Mouse (Mus musculus) skeletal muscle tissue, adult 2 months (tissue): ENCODE data around the gene Nrn1l.

Experiments
- DNase-seq: peaks from one replicate; pipeline ENCODE4 v3.0.0-alpha.2; 2012; ENCODE audit warnings: low read depth, low spot score

Nrn1l gene

DNA sequence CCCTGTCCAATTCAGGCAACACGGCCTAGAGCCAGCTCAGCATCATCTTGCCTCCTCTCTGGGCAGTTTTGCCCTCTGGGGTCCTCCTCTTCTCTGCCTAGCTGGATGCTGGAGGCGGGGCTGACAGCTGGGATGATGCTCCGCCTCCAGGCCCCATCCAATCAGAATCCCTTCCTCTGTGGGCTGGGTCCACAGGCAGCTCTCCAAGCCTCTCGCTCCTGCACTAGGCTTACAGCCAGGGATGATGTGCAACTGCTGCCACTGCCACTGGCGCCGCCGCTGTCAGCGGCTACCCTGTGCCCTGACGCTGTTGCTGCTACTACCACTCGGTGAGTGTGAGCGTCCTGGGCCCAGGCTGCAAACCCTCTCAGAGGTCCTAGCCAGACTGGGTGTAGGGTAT lies at the start of gene Nrn1l:
Gene Nrn1l (plus strand): TSS at position 229 of the 400 bp plus-strand sequence.
- DNase-seq = peak; percentile 42

DNA sequence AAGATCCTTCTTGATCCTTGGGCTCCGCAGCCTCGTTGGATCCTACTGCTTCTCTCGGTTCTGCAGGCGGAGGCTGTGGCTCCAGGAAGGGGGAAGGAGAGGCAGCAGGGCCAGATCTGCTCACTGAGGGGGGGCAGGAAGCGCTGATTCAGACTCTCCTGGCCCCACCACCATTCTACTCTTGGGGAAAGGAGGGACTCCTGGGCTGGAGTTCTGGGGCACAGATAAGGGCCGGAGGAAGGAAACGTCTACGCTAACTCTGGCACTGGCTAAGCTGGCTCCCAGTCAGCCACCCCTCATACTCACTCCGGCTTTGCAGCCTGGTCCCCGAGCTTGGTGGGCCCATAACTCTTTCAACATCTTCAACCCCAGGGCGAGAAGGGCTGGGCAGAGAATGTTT lies 46.7 kb upstream of the Nrn1l start:
- no peak for DNase-seq

DNA sequence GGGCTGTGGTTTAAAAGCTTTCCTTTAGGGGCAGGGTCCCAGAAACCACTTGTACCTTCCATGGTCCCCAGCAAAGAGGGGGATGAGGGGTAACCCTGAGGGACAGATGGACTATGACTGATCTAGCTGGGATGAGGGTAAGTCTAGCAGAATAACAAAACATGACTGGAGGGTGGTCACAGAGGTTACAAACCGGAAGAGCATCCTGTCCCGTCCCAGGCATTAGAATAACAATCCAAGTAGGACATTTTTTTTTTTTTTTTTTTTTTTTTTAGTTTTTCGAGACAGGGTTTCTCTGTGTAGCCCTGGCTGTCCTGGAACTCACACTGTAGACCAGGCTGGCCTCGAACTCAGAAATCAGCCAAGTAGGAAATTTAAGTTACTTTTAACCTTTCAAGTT lies 43.4 kb upstream of the Nrn1l start:
- DNase-seq = no peak

DNA sequence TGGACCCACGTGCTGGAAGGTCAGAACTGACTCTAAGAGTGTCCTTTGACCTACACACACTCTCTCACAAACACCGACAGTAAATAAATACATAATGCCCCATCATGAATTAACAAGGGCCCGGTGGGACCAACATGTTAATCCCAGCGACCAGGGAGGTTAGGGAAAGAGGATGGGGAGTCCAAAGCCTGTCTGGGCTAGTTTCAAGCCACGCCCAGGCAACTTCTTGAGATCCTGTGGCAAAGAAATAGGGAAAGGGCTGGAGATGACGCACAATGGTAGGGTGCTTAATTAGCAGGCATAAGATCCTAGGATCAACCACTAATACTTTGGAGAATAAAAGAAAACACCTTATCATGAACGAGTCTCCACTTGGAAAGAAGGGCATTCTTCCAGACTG lies 42.8 kb upstream of the Nrn1l start:
- no peak for DNase-seq

DNA sequence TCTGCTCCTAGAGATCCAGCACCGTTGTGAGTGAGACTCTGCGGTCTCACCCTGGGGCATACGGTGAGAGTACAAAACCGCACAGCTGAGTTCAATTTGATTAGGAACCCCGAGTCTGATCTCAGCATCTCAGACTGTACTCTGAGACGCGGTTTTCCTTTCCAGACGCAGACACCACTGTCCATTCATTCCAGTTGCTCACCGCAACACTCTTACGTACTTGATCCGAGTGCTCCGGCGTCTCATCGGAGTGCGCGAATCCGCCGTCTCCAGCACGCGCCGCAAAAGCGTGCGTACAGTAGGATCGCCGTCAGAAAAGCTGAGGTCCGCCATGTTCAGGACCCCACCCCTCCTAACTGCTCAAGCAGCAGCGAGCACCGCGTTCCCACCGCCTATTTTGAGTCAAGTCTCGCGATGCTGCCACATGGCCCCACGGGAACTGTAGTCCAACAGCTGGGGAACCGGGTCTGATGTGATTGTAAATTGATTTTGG lies 41.7 kb upstream of the Nrn1l start:
- DNase-seq = peak; percentile 80

DNA sequence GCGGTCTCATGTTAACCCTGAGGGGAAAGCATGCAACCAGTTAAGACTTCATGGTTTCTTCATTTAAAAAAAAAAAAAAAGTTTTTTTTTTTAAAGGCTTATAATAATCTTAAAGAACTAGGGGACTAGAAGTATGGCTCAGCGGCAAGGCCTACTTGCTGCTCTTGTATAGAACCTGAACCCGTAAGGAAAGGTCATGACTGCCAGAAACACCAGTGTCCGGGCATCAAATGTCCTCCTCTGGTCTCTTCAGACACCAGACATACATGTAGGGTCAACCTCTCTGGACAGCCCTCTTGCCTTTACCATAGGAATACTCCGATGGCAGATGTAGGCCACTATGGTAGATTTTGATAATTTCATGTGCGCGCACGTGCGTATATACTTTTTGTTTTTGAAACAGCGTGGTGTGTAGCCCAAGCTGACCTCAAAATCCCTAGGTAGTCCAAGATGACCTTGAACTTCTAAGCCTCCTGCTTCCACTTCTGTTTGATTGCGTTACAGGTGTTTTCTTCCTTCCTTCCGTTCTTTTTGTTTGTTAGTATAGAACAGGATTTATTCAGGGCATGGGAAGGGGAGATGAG lies 41.1 kb upstream of the Nrn1l start:
- DNase-seq = no peak

DNA sequence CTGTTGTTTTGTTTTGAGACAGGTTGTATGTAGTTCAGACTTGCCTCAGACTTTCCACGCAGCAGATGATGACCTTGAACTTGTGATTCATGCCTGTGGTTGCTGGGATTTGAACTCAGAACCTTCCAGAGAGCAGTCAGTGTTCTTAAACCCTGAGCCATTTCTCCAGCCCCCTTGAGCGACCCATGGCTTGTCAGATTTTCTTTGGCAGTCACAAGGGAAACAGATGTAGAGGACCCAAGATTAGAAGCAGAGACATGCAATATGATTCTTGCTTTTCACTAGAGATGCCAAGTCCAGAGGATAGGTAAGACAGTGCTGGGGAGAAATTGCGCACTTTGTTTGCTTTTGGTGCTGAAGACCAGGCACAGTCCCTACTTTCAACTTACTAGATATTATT lies 40.2 kb upstream of the Nrn1l start, which contains the start of gene Cenpt:
Gene Cenpt (minus strand): TSS at position 101 of the 400 bp plus-strand sequence.
- no peak for DNase-seq

DNA sequence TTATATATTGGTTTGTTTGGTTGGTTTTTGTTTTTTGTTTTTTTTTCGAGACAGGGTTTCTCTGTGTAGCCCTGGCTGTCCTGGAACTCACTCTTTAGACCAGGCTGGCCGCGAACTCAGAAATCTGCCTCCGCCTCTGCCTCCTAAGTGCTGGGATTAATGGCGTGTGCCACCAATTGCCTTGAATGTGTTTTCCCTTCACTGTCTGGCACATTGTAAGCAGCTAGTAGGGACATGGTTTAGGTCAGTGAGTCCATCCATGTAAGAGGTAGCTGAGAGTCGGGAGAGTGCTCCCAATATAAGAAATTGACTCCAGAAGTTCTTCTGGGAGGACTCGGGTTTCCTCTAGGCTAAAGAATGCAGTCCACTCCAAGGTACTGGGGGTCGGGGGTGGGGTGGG lies 39.1 kb upstream of the Nrn1l start:
- DNase-seq = no peak

DNA sequence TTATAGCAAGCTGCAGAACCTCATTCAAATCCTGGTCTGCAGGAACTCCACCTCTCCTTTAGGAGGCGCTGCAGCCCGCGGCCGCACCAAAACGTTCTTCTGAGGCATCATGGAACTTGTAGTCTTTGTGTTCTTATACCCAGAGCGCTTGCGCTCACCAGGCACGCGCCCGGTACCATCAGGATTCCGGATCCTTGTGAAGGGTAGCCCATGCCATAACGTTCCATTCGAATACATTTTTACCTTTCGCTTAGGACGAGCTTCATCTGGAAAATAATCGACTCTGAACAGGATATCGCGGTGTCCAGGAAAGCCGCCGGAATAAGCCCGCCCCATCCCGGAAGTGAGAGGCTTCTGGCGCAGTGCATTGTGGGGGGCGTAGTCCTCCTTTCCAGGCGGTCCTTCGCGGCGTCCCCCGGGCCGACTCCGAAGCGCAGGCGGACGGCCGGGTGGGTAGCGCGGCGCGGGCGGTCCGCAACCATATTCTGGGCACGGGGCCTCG lies 38.6 kb upstream of the Nrn1l start, which contains the start of gene Thap11:
Gene Thap11 (plus strand): TSS at position 418 of the 502 bp plus-strand sequence.
- DNase-seq = peak; percentile 82

DNA sequence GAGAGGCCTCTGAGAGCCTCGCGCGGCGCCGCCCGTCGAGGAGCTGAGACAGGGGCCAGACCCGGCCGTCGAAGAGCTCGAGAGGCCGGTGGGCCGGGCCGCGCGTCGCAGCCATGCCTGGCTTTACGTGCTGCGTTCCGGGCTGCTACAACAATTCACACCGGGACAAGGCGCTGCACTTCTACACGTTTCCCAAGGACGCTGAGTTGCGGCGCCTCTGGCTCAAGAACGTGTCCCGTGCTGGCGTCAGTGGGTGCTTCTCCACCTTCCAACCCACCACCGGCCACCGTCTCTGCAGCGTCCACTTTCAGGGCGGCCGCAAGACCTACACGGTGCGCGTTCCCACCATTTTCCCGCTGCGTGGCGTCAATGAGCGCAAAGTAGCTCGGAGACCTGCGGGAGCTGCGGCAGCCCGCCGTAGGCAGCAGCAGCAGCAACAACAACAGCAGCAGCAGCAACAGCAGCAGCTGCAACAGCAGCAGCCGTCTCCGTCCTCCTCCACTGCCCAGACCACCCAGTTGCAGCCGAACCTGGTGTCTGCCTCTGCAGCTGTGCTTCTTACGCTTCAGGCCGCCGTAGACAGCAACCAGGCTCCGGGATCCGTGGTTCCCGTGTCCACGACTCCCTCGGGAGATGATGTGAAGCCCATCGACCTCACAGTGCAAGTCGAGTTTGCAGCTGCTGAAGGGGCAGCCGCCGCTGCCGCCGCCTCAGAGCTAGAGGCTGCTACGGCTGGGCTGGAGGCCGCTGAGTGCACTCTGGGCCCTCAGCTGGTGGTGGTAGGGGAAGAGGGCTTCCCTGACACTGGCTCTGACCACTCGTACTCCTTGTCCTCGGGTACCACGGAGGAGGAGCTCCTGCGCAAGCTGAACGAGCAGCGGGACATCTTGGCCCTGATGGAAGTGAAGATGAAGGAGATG lies 37.9 kb upstream of the Nrn1l start:
- peak; percentile 32 for DNase-seq

DNA sequence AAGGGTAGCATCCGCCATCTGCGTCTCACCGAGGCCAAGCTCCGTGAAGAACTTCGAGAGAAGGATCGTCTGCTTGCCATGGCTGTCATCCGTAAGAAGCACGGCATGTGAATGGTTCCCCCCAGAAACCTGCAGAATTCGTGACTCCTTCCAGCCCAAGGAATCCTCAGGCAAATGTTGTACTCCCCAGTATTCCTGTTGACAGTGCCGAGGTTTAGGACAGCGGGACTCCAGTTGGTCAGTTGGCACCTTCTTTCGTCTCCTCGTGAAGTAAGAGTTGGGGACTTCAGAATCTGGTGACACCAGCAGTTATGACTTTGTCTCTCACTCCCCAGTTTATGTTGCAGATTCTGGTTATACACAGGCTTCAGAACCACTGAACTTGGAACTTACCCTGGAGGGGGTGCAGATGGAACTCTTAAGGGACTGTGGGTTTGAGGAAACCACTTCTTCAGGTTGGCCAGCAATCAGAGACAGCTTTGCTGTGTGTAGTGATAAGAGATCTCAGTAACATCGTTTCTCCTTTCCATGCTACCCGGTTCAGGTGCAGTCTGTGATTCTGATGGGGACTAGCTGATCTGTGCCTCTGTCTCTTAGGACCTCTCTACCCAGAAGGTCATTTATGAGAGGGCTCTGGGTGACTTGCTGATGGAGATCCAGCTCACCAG lies 37.1 kb upstream of the Nrn1l start:
- DNase-seq = no peak

DNA sequence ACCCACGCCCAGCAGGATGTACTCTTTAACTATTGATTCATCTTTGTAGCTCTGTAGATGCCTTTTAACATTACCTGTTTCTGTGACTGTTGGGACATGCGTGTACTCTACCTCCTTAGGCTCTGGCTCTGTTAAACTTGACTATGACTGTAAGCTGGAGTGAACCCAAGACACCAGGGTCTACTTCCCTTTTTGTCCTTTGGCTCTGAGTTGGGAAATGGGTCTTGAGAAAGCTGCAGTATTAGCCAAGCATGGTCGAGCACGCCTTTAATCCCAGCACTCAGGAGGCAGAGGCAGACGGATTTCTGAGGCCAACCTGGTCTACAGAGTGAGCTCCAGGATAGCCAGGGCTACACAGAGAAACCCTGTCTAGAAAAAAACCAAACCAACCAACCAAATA lies 34.9 kb upstream of the Nrn1l start:
- no peak for DNase-seq

DNA sequence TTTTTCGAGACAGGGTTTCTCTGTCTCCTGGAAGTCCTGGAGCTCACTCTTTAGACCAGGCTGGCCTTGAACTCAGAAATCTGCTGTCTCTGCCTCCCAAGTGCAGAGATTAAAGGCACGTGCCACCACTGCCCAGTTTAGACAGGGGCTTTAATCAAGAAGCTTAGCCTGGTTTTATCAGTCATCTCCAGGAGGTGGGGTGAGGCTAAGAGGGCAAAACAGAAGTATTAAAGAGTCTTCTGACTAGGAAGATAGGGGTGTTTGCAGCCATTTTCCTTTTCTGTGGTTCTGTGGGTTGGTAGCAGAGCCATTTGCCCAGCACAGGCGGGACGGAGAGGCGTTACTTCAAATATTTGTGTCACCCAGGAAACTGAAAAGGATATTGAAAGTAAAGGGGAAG lies 34.1 kb upstream of the Nrn1l start:
- no peak for DNase-seq

DNA sequence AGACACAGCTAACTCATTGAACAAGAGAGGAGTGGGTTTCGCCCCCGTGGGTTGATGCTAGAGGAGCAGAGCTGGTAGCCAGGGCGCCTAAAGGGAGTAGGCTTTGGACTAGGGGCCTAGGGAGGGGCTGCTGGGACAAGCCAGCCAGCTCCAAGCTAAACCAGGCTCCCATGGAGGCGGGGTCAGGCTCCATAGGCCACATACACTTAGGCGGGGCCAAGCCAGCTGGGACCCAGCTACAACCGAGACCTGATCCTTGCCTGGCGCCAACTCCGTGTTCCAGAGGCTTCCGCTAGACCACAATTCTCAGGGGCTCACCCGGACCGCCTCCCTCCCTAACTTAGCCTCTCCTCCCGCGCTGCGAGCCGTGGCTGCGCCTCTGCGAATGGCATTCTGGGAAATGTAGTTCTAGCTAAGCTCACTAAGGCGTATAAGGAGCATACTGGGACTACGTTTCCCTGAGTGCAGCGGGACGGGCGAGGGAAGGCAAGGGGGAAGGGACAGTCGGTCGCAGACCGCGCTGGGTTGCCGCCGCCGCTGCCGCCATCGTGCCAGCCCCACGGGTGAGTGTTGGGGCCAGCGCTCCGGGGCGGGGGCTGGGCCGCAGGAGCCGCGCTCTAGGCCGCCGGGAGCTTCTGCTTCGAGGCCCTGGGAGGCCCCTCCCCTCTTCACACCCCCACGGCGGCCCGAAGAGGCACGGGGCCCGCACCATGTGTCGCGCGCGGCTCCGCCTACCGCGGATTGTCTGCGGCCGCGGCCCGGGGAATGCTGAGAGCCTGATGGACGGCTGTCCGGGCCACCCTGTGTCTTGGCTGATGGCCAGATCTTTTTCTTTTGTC lies 33.0 kb upstream of the Nrn1l start, which contains the start of gene Nutf2:
Gene Nutf2 (plus strand): TSS at position 438 of the 839 bp plus-strand sequence.
- peak; percentile 98 for DNase-seq

DNA sequence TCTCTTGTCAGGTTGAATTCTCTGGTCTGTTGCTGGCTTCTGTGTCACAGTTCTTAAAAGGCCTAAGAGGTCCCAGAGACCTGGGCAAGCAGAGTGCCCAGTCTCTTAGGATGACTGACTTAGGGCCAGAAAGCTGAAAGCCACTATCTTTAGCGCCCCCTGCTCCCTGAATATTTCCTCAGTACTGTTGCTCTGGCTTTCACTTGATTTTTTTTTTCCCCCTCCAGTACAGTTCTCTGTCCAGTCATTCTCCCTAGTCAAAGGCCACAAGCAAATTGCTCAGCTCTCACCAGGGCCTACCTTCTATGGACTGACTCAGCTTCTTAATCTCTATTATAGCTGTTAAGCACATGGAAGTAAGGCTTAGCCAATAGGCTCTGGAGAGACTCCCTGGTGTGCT lies 31.4 kb upstream of the Nrn1l start:
- no peak for DNase-seq

DNA sequence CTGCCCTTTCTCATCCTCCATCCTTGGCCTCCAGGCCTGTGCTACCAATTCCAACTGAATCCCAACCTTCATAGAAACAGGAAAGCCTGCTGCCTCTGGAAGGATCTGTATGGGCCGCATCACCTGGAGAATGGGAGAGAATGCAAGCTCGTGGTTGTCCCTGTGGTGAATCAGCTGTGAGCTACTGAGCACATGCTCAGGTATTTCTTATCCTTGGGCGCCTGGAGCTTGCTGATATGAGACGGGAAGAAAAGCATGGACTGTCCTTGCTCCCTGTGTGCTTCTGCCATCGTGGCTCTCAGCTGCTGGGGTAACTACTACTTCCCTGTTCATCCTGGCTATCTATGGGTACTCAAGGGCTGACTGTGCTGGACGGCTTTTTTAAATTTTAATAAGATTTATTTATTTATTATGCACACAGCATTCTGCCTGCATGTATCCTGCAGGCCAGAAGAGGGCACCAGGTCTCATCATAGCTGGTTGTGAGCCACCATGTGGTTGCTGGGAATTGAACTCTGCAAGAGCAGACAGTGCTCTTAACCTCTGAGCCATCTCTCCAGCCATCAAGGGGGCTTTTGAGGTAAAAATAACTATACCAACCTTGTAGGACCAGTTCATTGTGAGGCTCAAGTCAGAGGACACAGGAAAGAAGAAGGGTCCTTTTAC lies 26.9 kb upstream of the Nrn1l start:
- DNase-seq = no peak

DNA sequence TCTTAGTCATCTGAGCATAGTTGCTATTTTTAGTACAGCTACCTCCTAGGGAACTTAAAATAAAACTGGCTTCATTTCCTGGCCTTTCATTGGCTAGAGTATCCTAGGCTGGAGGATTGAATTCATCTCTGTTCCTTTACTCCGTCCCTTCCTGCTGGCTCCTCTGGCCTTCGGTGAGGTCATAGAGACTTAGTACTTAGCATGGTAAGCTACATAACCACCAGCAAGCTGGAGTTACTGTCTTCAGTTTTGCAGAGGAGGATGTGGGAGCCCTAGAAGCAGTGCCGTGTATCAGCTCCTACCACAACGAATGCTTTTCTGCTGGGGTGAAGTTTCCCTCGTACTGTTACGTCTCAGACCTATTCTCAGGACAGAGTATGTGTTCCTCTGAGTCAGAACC lies 19.1 kb upstream of the Nrn1l start:
- DNase-seq = peak; percentile 85

DNA sequence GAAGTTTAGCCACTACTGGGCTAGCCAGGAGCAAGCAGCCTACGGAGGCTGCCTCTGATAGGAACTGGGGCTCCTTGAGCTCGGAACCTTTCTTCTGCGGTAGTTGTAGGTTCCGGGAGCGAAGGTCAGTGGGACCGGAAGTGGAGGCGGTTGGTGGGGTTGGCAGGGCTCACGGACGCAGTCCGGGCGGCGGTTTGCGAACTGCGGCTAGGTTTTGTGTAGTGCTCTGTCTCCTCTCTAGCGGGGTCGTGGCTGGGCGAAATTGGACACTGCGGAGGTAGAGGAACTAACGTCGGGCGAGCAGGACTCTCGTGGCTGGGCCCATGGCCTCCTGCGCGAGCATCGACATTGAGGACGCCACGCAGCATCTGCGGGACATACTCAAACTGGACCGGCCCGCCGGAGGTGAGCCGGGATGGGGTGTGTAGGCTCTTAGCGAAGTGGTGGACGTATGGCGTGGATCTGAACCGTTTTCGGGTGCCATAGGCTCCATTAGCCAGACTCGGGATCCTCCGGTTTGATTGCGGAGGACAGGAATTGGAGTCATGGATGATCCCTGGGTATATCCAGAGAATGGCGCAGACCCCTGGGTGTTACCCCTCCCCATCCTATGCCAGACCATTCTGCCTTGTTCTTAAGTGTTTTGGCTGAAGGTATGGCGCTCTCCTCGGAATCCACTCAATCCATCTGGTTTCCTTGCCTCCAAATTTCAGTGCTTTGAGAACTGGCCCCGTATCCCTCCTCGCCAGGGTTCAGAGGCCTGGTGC lies 12.4 kb upstream of the Nrn1l start, which contains the start of gene Edc4:
Gene Edc4 (plus strand): TSS at position 128 of the 767 bp plus-strand sequence.
- peak; percentile 66 for DNase-seq

DNA sequence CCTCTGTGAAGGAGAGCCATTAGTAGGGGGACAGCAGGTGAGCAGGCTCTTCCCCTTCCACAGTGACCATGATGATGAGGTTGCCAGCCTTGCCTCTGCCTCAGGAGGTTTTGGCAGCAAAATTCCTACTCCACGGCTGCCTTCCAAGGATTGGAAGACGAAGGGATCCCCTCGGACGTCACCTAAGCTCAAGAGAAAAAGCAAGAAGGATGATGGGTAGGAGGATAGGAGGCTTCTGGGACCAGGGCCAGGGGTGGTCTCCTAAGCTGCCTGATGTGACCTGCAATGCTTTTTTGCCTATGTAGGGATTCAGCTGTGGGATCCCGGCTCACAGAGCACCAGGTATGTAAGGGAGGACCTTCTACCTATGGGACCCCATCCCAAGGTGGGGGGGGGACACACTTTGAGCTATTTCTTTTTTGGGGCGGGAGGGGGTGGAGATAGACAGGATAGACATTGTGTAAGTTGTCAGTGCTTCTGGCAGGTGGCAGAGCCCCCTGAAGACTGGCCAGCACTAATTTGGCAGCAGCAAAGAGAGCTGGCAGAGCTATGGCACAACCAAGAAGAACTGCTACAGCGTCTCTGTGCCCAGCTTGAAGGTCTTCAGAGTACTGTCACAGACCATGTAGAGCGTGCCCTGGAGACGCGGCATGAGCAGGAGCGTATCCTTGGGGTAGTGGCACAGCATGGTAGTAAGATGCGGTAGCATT lies 3.5 kb upstream of the Nrn1l start:
- DNase-seq = no peak
